Mouse (Mus musculus): Measurements from ENCODE around the gene Atp1a2. TPM values are rescaled to one million over a fixed set of nuclear protein-coding genes. Genes with fewer than 3 reads are reported as not detected.

Atp1a2 gene
- polyA plus RNA-seq, 1 experiment from 2014 or later, result 0.69 TPM

DNA sequence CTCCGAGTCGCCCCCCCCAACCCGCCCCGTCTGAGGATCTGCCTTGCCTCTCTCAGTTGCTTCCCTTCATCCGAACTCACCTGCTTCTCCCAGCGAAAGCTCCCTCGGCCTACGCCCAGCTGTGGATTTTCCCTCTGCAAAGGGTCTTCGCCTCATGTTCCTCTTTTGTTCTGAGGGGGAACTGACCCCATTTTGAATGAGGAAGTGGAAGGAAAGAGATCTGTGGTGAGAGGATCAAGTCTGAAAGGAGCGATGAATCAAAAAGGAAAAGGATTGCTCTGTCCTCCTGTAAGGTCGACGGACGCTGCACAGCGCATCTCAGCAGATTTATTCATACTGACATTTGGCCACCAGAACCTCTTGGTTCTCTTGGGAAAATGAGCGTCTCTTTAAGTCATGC, 37.9 kb upstream of the Atp1a2 start:
- TF ChIP-seq CTCF (IDR thresholded peaks at IDR 0.05), result no peak
- DNase-seq (ENCODE audit: low read depth, low spot score) (no peak), ATAC-seq (no peak)
- in situ Hi-C loops (cut with MboI; ENCODE audit: low pct_unique_long_range_greater_than_20kb), result loop anchor here (25.0 kb wide), 2 partner anchors 299 to 499 kb away; partner anchors contain the start of genes Cd84 and Vangl2
- POLR2A ChIA-PET, result no interaction called here
- H3K27me3 ChIP-seq, result peaks cover 22% of the 10 kb centered on the region
- CTCF ChIA-PET, result no interaction called here

DNA sequence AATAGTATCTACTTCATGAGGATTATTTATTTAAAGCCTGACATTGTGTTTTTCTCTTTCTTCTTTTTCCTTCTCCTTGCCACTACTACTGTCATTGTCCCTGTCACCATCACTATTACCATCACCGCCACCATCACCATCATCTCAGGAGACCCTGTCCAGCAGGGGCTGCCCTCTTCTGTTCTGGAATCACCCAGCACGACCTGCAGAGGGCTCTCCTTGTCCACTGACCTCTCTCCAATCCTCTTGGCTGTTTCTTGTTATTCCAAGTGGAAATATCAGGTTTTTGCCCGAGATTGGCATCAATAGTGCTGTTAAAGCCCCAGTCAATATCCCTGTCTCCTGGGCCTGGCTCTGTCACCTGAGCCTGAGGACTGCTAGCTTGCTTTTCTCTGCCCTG, 35.6 kb upstream of the Atp1a2 start:
- in situ Hi-C loops (cut with MboI; ENCODE audit: low pct_unique_long_range_greater_than_20kb), result loop anchor here (25.0 kb wide), 2 partner anchors 296 to 496 kb away; partner anchors contain the start of genes Cd84 and Vangl2
- ChIA-PET POLR2A (no interaction called here), CTCF (interaction anchor here (1.0 to 1.3 kb wide), 2 partner anchors 9 to 10 kb away, joined by 3 to 4 read pairs; no protein-coding TSS in a partner anchor)
- DNase-seq (ENCODE audit: low read depth, low spot score), result no peak
- no peak for ATAC-seq
- no peak for TF ChIP-seq CTCF (IDR thresholded peaks at IDR 0.05)
- H3K27me3 ChIP-seq, result peaks cover 18% of the 10 kb centered on the region

DNA sequence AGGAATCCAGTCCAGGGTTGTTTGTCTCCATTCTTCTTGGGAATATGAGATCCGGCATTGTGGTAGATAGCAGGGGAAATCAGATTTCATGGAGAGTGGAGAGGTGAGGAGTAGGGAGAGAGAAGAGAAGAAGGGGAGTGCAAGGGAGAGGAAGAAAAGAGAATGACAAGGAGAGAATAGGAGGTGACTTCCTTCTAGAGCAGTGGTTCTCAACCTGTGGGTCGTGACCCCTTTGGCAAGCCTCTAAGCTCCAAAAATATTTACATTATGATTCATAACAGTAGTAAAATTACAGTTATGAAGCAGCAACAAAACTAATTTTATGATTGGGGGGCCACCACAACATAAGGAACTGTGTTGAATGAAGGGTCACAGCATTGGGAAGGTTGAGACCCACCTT, 35.1 kb upstream of the Atp1a2 start:
- ChIA-PET CTCF (no interaction called here), POLR2A (no interaction called here)
- in situ Hi-C loops (cut with MboI; ENCODE audit: low pct_unique_long_range_greater_than_20kb), result loop anchor here (25.0 kb wide), 2 partner anchors 296 to 496 kb away; partner anchors contain the start of genes Cd84 and Vangl2
- TF ChIP-seq CTCF (IDR thresholded peaks at IDR 0.05), result no peak
- ATAC-seq (no peak), DNase-seq (ENCODE audit: low read depth, low spot score) (no peak)
- peaks cover 18% of the 10 kb centered on the region for H3K27me3 ChIP-seq

DNA sequence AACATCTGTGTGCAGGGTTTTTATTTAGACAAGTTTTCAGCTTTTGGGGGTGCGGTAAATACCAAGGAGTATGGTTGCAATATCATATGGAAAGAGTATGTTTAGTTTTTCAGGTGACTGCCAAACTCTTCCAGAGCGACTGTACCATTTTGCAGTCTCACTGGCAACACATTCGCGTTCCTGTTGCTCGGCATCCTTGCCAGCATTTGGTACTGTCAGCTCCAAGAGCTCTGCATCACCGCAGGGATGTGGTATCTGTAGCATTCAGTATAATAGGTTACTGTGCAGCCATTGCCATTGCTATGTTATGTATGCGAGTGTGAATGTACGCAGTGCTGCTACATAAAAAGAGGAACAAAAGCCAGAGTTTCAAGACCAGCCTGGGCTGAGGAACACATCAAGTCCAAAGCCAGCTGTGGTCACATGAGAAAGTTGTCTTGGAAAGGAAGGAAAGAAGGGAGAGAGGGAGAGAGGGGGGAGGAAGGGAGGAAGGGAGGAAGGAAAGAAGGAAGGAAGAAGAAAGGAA, 33.6 kb upstream of the Atp1a2 start:
- in situ Hi-C loops (cut with MboI; ENCODE audit: low pct_unique_long_range_greater_than_20kb), result loop anchor here (25.0 kb wide), 2 partner anchors 294 to 494 kb away; partner anchors contain the start of genes Cd84 and Vangl2
- ChIA-PET CTCF (interaction anchor here (2.0 kb wide), 1 partner anchor 15 kb away, joined by 4 read pairs; no protein-coding TSS in a partner anchor), POLR2A (no interaction called here)
- ATAC-seq (no peak), DNase-seq (ENCODE audit: low read depth, low spot score) (no peak)
- TF ChIP-seq CTCF (IDR thresholded peaks at IDR 0.05), result no peak
- peaks cover 18% of the 10 kb centered on the region for H3K27me3 ChIP-seq

DNA sequence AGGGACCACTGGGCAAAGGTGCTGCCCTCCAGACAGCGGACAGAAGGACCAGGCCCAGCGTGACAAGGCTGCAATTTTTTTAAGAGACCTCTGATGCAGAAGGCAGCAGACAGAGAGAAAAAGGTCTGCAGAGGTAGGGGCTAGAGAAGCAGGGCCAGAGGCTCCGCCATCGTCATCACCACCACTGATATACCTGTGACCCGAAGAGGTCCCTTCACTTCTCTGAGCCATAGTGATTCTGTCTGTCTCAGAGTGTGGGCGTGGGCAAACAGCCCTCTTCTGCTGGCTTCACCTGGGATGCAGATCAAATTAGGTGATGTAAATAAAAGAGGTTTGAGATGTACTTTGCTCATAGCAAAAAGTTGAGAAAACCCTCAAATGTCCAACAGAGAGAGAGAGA, 31.8 kb upstream of the Atp1a2 start:
- peaks cover 13% of the 10 kb centered on the region for H3K27me3 ChIP-seq
- CTCF ChIA-PET, result interaction anchor here (2.0 kb wide), 1 partner anchor 17 kb away, joined by 4 read pairs; no protein-coding TSS in a partner anchor
- POLR2A ChIA-PET, result no interaction called here
- no peak for TF ChIP-seq CTCF (IDR thresholded peaks at IDR 0.05)
- in situ Hi-C loops (cut with MboI; ENCODE audit: low pct_unique_long_range_greater_than_20kb), result loop anchor here (5.0 to 25.0 kb wide), 3 partner anchors 38 to 492 kb away; partner anchors contain the start of genes Cd84 and Vangl2
- no peak for DNase-seq (ENCODE audit: low read depth, low spot score)
- no peak for ATAC-seq

DNA sequence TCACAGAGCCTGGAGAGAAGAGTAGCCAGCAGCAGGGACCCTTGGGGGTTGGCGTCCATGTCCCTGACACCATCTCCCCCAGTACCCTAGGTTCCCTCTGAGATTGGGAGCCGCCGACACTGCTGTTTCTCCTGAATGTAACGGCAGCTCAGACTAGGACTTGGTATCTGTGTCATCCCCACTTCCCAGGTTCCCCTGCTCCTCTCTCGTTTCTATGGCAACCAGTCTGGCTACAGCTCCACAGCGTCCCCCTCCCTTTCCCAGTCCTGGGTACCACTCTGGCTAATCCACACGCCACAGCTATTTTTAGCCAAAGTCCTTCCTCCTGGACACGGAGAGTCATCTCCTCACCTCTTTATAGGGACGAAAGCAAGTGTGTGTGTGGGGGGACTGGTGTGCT, 31.3 kb upstream of the Atp1a2 start, which contains the start of gene Kcnj9:
Kcnj9 (minus strand) TSS at position 188 of the 400 bp plus-strand sequence.
- no peak for TF ChIP-seq CTCF (IDR thresholded peaks at IDR 0.05)
- H3K27me3 ChIP-seq, result peaks cover 13% of the 10 kb centered on the region
- DNase-seq (ENCODE audit: low read depth, low spot score), result no peak
- CTCF ChIA-PET, result no interaction called here
- in situ Hi-C loops (cut with MboI; ENCODE audit: low pct_unique_long_range_greater_than_20kb), result loop anchor here (5.0 to 25.0 kb wide), 3 partner anchors 38 to 492 kb away; partner anchors contain the start of genes Cd84 and Vangl2
- ATAC-seq, result no peak
- POLR2A ChIA-PET, result no interaction called here

DNA sequence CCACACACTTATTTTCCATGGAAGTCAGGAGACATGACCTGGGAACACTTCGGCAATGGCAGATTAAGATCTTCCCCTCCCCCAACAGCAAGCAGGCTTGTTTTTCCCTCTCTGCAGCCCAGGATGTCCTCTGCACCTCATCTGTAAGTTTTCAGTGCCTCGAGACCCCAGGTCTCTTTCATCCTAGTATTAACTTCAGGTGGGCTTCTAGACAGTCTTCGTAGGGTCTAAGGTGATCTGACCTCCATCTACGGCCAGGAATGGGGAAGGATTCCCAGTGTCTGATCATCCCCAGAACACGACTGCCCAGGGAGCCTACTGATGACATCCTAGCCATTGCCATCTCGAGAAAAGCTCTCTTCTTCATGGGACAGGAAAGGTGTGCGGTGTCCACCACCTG, 30.6 kb upstream of the Atp1a2 start:
- ChIA-PET POLR2A (no interaction called here), CTCF (no interaction called here)
- in situ Hi-C loops (cut with MboI; ENCODE audit: low pct_unique_long_range_greater_than_20kb), result loop anchor here (5.0 to 25.0 kb wide), 3 partner anchors 39 to 491 kb away; partner anchors contain the start of genes Cd84 and Vangl2
- TF ChIP-seq CTCF (IDR thresholded peaks at IDR 0.05), result no peak
- DNase-seq (ENCODE audit: low read depth, low spot score) (no peak), ATAC-seq (no peak)
- peaks cover 13% of the 10 kb centered on the region for H3K27me3 ChIP-seq

DNA sequence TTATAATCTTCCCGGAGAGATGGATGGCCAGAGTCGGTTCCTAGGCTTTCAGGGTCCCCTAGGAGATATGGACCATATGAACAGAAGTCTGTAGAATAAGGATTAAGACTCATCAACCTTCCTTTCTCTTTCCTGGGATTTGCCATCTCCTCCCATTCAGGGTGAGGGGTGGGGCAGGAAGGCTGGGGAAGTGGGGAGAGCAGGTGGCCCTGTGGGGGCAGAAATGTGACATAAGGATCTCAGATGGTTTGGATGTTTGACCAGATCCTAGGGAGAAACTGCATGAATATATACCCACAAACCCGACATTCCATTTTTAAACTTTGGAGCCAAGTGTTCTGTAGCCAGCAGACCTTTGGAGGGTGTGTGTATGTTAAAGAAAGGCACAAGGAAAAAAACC, 30.2 kb upstream of the Atp1a2 start:
- ATAC-seq (no peak), DNase-seq (ENCODE audit: low read depth, low spot score) (no peak)
- in situ Hi-C loops (cut with MboI; ENCODE audit: low pct_unique_long_range_greater_than_20kb), result loop anchor here (5.0 to 25.0 kb wide), 3 partner anchors 39 to 491 kb away; partner anchors contain the start of genes Cd84 and Vangl2
- POLR2A ChIA-PET, result no interaction called here
- TF ChIP-seq CTCF (IDR thresholded peaks at IDR 0.05), result no peak
- CTCF ChIA-PET, result no interaction called here
- H3K27me3 ChIP-seq, result peaks cover 13% of the 10 kb centered on the region

DNA sequence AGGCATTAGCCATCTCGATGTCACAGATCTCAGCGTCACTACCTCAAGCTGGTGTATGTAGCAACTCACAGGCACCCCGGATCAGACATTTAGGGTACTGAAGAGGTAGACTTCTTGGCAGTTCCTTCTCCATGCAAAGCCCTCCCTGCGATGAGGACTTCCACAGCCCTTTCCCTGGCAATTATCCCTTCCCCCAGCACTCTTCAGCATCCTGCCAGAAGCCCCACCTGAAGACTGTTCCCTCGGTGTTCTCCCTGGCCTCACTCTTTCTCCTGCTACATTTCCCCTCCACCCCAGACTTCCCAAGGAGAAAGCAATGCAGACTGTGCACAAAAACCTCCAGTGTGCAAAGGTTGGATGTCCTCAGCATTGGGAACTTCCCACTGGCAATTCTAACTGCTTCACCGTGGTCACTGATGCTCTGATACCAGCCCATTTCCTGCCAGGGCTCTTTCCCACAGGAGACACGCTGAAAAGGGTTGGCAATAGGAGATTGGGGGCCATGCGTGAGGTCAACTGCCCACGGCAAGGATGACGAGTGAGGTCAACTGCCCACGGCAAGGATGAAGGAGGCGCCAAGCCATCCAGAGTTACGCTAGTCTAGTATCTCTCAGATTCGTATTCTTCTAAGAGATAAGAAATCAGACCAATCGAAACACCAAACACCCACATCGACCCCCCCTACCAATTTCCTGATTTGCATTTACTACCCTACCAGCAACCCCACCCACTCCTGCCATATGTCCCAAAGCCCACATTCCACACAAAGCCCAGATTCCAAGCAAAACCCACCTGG, 29.5 kb upstream of the Atp1a2 start:
- POLR2A ChIA-PET, result no interaction called here
- DNase-seq (ENCODE audit: low read depth, low spot score) (no peak), ATAC-seq (no peak)
- H3K27me3 ChIP-seq, result peaks cover 9% of the 10 kb centered on the region
- TF ChIP-seq CTCF (IDR thresholded peaks at IDR 0.05), result no peak
- CTCF ChIA-PET, result no interaction called here
- in situ Hi-C loops (cut with MboI; ENCODE audit: low pct_unique_long_range_greater_than_20kb), result loop anchor here (5.0 to 25.0 kb wide), 3 partner anchors 40 to 490 kb away; partner anchors contain the start of genes Cd84 and Vangl2

DNA sequence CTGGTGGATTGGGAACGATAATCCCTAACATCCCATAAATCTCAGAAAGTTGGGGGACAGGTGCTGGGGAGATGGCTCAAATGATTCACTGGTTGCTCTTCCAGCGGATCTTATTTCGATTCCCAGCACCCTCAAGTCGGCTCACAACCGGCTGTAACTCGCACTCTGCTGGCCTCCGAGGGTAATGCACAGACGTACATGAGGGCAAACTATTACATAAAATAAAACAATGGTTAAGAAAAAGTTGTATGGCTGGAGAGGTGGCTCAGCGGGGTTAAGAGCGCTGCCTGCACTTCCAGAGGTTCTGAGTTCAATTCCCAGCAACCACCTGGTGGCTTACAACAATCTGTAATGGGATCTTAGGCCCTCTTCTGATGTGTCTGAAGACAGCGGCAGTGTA, 28.8 kb upstream of the Atp1a2 start:
- ChIA-PET POLR2A (no interaction called here), CTCF (no interaction called here)
- in situ Hi-C loops (cut with MboI; ENCODE audit: low pct_unique_long_range_greater_than_20kb), result loop anchor here (5.0 to 25.0 kb wide), 3 partner anchors 41 to 489 kb away; partner anchors contain the start of genes Cd84 and Vangl2
- H3K27me3 ChIP-seq, result peaks cover 4% of the 10 kb centered on the region
- TF ChIP-seq CTCF (IDR thresholded peaks at IDR 0.05), result no peak
- ATAC-seq (no peak), DNase-seq (ENCODE audit: low read depth, low spot score) (no peak)

All from Patski (cell line).